Mouse (Mus musculus) heart, adult 2 months (tissue): ENCODE measurements at regions not wholly inside any gene's neighbourhood (a gene's known extent, or its start where the extent isn't known, plus 50 kb on each side); places are given as distances from the start of the nearest gene placed in this dataset.

Experiments used
- CTCF ChIP-seq: fragments of 200-600 bp; IDR thresholded peaks from 2 replicates; pipeline ENCODE4 v1.8.1; 2022; ENCODE audit warnings: antibody characterized with exemption, mild to moderate bottlenecking, moderate library complexity
- EP300 ChIP-seq: fragments of 200-500 bp; IDR thresholded peaks from 2 replicates; pipeline ENCODE4 v1.6.1; 2011; ENCODE audit warnings: low read depth, low read length, control low read depth; ENCODE audit not compliant: insufficient read depth
- POLR2A ChIP-seq: fragments of 200-500 bp; IDR thresholded peaks from 2 replicates; pipeline ENCODE4 v1.6.1; 2011; ENCODE audit warnings: mild to moderate bottlenecking, low read depth, low read length, control low read depth; ENCODE audit not compliant: insufficient read depth

GRCm38 (mm10) chr12:15586706-15587442 lies 229.8 kb downstream of the Trib2 start:
- TF ChIP-seq CTCF (no peak), POLR2A (no peak), EP300 (no peak)
